Mouse (Mus musculus): ENCODE measurements around the gene Sucnr1.
"Not testable (repeated sequence)": the region's sequence is repeated elsewhere in the genome, so short reads cannot be mapped to it uniquely, and the experiment has no call there.

Sucnr1 gene

DNA sequence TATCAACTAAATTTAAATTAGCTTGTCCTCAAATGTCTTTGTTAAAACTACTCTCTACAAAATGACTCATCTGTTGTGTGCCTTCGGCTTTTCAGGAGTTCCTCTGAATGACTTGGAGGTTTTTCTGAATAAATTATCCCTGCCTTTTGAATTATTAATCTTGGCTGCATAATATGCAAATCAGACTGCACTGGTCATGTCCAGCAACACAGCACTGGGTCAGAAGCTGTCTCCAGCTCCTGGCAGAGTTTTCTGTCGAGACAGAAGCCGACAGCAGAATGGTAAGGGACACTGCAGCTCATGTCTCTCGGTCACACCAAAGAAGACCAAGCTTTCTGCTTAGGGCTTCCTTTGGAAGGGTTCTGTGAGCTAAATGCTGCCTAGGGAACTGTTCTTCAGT lies at the start of gene Sucnr1:
Gene Sucnr1, plus strand, starts transcription at position 222 of the 400 bp plus-strand sequence.
- no peak for DNase-seq

DNA sequence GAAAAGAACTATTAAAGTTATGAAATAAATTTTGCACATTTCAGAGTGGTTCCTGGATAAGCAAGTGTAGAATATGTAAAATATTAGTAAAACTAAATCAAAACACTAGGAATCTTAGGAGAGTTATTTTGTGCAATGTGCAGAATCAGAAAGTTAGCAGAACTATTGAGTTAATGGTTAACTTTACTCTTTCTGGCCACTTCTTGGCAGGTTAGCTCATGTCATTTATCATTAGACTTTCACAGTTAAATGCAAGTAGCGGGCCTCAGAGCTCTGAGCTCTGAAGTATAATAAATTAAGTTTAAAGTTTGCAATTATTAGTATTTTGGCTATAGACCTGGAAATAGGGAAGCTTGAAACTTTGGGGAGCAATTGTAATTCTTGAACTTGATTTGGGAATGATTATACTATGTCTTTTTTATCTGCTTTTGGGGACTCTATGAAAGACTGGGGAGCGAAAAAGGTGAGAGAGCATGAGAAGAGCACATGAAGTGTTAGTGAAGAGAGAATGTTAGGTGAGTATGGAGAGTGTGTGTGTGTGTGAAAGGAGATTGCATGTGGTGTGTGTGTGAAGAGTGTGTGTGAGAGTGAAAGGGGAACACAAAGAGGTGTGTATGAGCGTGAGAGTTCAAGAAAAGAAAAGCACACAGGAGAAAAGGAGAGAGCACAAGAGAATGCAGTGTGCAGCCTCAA lies 35.3 kb upstream of the Sucnr1 start:
- no peak for DNase-seq

DNA sequence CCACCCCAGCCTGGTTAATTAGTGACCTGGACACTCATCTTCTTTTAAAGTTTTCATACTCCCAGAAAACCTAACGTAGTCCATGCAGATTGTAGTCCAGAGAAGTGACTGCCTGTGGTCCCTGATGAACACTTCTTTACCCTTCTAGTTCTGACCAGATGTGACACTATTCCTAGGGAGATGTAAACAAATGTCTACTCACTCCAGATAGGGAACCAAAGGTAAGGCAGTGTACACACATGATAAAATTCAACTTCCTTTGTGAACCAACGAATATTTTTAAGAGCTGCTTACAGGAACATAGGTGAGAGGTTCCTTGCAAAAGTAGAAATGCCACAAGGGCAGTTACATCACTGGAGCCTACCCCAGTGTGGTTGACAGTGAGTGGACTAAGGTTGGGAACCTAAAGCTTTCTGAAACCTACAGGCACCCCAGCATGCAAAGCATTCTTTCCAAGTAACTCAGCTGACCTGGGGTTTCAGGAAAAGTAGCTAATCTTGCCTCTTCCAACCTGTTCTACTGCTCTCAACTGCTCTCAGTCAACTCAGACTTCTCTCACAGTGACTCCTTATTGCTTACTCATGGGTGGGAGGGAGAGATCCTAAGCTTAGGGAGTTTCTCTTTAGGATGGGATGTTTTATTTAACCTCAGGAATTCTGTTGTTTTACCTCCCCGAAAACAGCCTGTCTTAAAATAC lies 28.3 kb upstream of the Sucnr1 start:
- no peak for DNase-seq

DNA sequence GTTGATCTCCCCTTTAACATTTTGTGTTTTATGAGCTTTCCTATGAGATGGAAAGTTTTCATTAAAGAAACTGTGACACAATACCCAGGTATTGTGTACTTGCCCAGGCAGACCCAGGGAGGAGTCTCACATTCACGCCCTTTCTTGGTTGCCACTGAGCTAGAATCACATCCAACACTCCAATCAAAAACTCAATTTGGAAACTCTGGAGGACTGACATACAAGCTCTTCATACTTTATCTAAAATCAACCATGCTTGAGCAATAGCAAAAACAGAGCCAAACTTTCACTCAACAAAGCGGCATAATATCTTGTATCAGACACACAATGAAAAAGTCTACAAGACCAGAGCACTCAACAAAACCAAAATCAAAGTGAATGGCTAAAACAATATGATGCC lies 27.7 kb upstream of the Sucnr1 start:
- DNase-seq, result no peak

DNA sequence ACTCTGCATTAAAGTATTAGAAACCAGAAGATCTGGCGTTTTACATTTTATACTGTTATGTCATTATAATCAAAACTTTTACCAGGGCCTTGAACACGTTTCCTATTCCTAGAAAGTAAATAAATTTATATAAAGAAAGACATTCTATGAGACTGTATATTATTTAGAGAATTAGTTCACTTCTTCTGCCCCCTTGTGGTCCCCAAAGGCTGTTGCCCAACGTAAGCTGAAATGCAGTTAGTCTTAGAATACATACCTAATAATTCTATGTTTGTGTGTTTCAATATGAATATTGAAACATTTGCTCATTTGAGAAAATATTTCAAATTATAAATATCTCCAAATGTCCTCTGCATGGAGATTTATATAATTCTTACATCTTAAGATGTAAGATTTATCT lies 25.2 kb upstream of the Sucnr1 start:
- DNase-seq, result peak; percentile 9

DNA sequence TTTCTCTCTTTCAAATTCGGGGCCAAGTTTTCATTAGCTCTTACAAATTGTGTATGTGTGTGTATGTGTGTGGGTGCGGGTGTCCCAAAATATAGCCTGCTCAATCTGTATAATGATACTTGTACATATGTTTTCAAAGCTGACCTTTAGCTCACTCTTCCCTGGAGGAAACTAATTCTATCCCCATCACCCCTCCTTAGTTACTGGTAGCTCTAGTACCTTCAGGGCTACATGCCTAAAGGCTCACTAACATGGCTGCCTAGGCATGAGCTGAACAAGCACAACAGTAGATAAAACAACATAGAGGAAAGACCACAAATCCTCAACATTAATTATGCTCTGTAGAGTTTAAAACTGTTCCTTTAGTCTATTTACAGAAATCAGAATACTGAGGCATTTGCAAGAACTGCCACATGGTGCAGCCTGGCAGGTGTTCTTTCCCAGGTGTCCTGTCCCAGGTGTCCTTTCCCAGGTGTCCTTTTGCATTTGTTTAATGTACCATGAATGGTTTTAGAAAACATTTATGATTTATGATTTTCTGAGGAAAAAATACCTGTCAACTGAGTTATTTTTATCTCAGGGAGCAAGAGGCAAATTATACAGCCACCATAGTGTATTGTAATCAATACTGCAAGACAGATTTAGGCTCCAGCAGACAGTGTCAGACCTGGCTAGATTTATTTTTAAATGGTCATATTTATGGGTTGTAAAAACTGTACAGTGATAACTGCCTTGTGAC lies 24.4 kb upstream of the Sucnr1 start:
- no peak for DNase-seq

DNA sequence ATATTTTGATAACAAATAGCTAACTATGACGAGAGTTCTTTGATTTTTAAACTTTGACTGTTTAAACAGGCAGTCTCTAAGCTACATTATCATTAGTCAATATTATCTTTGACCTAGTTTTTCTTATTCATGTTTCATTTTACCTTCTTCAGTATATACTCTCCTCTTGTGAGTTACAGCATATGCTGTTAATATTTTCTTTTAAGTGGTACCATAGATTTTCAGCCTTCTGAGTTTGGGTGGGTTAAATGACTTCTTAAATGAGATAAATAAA lies 23.9 kb upstream of the Sucnr1 start:
- DNase-seq, result no peak

DNA sequence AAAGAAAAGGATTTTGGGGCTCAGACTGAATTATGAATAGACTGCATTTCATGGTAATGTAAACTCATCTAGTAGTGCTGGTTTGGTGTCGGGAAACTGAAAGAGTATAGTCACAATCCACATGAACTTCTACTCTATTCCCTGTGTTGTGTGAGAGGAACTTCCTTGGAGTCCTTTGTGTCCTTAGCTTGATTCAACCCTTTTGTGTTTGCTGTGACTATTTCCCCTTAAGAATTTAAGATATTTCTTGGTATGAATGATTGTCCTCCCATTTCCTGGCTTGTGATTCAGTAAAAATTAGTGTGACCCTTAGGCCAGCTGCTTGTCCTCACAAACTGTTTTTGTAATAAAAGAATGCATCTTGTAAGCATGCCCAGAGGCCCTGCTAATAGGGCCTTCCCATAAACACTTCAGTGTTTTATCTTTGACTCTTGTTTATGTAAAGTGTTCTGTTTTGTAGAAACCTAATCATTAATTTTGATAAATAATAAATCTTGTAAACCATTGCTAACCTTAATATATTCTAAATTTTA lies 2.7 kb upstream of the Sucnr1 start:
- peak; percentile 28 for DNase-seq

DNA sequence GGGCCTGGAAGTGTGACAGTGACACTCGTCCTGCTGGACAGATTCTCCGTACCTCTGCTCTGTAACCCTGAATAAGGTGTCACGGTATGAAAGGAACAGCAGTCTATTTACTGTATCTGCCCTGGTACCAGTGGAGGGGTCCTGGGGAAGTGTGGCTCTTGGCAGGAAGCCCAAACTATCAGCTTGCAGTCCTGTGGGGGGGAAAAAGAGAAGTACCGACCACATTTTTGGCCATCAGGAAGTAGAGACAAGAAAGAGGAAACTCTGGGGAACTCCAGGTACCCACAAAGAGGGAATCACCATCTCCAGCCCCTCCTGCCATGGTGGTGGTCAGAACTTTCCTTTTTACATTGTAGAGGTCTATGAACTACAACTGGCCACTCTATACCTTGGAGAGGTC lies 1.1 kb upstream of the Sucnr1 start:
- peak; percentile 14 for DNase-seq

DNA sequence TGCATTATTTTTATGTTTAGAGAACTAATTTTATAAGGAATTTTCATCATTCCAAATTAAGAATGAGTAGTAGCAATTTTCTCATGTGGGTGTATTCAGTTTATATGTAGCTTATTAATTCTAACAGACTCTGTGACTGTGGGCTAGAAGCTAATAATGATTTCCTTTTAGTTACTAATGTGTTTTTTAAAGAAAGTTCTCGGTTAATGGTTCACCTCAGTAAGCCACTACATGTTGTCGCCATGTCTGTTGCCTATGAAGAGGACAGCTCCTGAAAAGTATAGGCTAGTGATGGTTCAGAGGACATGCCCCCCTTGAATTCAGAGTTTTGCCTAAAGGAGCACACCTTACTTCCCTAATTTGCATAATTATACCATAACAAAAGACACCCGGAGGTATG lies 1.1 kb downstream of the Sucnr1 start:
- no peak for DNase-seq

DNA sequence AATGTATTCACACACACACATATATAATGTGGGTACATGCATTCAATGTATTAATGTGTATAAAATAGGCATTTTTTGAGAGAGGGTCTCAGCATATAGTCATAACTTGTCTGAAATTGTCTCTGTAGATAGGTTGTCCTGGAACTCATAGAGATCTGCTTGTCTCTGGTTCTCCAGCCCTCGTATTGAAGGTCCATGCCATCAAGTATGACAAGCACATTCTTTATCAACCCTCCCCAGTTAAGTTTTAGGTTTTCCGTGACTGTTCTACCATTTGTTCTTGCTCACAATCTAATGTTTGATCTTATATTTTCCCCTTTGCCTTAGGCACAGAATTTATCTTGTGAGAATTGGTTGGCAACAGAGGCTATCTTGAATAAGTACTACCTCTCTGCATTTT lies 4.1 kb downstream of the Sucnr1 start:
- no peak for DNase-seq

DNA sequence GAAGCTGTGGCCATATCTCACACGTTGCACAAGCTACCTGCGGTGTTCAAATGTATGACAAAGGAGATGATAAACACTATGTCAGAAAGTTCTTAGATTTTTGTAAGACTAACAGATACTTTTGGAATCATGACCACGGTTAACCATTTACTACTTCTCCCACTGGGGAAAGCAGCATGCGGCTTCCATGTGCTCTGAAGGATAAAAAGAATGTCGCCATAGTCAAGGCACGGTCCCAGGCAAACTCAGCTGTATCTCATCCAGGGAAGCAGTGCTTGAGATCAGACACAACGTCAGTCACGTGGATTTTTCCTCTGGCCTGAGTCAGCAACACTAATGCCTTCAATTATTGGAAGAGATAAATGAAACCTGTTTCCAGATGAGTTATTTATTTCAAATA lies 9.7 kb downstream of the Sucnr1 start:
- DNase-seq, result no peak

DNA sequence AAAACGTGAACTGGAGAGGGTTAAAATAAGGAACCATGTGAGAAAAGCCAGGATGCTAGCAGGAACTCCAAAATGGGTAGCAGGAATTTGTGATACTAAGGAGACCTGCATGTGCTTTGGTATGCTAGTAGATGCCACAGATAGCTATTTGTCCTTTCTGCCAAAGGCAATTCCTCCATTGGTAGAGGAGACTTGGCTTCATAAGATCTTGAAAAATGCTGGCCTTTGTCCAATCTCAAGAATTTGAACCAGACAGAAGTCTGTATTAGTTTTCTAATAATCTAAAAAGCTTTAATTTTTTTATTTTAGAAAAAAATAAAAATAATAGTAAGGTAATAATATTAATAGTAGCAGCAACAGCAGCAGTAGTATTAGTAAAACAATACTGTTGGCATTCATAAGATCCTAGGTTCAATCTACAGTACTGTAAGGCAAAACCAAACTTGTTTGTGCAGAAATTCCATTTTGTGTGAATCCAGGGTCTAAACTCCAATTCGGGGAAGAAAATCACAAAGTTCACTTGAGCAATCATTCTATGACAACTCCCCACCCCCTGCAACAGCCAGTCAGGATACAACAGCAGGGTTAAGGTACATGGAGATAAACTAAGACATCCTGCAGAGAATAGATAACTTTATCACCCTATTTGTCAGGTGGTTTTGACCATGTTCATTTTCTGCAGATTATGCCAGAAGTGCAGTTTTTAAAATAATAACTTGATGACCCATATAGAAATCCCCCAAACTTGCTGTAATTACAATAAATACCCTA lies 12.9 kb downstream of the Sucnr1 start:
- no peak for DNase-seq

DNA sequence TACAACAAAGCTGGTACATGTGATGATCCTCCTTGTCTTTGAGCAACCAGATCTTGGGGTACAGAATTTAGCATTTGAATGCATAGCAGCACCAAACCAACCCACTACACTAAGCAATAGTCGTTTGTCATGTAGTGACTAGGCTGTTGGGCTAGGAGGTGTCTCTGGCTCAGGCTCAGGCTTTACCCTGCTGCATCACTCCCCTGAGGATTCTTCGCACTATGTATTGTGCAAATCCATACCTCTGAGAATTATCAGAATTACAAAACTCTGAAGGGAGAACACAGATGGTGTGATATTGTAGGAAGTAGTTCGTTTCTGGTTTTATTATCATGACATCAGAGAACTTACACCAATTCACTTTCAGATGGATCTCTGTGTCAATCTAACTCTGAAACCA lies 15.3 kb downstream of the Sucnr1 start:
- DNase-seq, result no peak

DNA sequence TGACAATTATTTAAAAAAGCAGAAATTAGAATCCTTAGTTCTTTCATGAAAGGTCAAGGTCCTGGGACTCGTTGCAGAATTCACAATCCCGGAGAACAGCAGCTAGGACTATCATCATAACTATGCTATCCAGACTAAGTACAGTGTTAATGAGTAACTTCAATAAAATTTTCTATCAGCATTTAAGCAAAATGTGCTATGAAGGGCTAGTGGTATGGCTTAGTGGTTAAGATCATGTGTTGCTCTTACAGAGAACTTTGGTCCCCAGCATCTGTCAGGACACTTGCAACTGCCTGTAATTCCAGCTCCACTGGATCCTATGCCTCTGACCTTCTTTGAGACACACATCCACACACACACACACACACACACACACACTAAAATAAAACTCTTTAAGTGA lies 15.8 kb downstream of the Sucnr1 start:
- no peak for DNase-seq

DNA sequence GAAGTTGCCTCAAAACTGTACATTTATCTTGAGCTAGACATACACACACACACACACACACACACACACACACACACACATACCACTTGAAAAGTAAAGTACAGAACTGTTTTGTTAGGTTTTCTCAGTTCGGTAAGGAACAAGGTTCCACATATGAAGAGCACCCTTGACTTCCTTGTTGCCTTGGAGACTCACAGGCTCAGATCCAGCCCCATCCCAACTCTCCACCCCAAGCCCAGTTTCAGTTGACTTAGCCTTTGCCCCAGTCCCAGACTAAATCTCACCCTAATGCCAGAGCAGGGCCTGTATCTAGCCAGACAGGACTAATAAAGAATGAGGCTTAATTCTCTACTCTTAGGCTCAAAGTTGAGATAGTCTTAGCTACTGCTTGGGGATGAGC lies 16.9 kb downstream of the Sucnr1 start:
- peak; percentile 5 for DNase-seq

DNA sequence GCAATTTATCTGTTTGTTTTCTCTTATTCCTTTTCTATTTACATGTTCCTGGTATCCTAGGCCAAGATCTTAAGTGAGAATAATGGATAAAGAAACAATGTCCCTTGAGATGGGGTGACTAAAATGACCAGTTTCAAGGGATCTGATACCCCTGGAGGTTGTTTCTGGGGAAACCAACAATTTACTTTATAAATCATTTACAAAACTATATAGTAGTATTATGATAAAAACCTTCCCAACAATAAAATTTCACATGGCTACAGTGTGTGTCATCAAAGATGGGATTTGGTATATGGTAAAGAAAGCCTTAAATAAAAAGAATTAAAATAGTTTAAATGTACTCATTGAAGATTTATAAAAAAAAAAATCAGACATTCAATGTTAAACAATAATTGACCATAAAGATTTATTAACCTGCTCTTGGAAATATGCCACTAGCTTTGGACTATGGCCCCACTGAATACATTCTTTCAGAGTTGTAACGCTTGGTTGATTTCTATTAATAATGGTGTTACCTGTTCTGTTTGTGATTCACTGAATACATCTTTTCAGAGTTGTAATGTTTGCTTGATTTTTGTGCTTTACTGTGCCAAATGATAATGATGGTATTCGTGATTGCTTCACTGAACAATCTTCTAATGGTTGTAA lies 22.9 kb downstream of the Sucnr1 start:
- DNase-seq, result no peak

DNA sequence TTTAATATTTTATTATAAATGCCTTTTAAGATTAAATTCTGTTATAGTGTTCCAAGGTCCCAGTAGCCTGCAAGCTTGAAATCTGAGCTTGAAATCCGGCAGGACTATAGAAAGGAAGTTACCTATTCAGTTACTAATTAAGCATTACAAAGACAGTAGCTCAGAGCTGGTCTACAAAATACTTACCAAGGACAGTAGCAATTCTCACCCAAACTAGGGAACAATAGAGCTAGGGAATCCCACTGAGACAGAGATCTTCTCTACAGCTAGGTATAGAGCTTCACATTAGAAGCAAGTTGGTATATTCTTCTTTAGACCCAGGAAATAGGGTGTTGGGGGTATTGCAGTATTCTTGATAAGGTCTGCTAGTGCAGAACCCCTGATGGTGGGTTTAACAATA lies 24.8 kb downstream of the Sucnr1 start:
- not testable (repeated sequence) for DNase-seq

DNA sequence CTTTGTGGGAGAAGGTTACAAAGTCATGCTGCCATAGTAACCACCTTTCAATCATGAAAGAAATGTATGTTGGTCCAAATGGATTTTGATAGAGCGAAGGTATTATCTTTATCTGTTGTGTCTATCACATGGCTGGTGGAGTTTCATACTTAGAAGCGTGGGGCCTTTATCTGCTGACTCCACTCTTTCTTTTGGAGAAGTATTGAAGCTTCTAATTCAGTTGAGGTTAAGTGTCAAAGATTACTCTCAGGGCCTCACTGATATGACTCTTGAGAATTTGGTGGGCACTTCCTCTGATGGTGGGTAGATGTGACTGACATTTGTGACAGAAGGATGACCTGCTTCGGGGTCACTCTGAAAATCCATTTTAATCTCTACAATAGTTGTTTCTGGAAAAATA lies 26.1 kb downstream of the Sucnr1 start:
- DNase-seq, result no peak

DNA sequence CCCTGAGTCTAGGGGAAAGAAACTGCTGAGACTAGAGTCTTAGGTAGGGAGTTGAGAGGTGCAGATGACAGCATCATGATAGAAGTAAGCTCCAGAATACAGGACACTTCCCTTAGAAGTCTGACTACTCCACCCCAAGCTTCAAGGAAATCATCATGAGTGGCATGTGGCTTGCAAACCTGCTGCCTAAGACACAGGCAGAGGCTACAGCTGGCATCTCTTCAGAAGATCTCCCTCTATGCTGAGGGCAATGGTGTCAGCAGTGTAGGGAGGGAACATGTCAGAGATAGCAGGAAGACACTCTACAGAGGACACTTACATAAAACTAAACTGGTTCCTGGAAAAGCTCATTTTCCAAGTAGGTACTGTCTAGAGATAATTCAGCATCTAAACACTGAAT lies 27.1 kb downstream of the Sucnr1 start:
- DNase-seq, result no peak

DNA sequence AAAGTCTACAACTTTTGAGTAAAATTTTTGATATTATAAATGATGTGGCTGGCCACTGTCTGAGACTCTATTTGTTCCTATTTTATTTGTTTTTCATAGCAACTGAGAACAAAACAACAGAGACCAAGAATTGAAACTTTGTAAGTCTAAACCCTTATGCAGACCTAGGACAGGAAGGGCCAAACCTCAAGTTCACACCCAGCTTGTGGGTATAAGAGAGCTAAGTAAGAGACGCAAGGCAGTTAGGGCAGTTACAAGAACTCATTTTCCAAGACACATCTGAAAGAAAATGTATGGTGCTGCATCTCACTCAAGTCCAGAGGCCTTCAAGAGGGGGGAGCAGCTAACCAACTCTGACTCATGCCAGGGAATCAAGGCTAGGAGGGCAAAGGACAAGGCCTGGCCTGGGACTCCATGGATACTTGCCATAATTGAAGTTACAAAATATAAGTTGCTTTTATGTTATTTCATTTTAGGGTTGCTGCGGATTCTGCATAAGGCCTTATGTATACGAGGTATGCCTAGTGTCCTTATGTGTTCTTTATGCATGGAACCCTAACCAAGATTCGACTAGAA lies 29.6 kb downstream of the Sucnr1 start:
- no peak for DNase-seq

DNA sequence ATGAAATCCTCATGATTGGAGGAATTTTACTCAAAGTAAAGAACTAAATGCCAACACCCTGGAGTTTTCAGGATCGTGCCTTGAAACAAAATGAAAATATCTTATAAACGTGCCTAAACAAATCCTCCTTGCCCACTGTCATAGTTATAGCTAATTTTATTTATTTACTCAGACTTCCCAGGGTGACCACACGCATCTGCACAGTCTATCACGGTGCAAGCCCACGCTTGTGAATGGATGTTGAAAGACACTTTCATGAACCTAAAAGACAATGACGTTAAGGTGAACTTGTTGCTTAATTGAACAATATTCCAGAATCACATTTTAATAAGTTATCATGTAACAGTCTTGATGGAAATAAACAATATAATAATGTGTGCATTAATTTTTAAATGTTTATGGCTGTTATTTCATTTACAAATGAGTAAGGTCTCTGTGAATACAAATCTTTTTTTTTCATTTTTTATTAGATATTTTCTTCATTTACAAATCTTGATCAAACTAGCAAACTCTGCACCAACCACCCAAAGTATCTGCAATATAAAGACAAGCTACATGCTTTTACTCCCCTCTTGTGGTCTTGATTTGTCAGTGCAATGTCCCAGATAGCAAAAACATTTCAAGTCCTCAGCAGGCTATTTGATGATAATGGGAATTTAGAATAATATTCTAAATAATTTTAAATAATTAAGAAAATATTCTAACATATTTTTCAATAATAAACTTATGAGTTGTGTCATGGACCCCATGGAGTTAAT lies 30.4 kb downstream of the Sucnr1 start:
- peak; percentile 7 for DNase-seq

Measured in lung, postnatal 14 days (tissue).